Mouse (Mus musculus): ENCODE data around the gene Asb13.

DNA sequence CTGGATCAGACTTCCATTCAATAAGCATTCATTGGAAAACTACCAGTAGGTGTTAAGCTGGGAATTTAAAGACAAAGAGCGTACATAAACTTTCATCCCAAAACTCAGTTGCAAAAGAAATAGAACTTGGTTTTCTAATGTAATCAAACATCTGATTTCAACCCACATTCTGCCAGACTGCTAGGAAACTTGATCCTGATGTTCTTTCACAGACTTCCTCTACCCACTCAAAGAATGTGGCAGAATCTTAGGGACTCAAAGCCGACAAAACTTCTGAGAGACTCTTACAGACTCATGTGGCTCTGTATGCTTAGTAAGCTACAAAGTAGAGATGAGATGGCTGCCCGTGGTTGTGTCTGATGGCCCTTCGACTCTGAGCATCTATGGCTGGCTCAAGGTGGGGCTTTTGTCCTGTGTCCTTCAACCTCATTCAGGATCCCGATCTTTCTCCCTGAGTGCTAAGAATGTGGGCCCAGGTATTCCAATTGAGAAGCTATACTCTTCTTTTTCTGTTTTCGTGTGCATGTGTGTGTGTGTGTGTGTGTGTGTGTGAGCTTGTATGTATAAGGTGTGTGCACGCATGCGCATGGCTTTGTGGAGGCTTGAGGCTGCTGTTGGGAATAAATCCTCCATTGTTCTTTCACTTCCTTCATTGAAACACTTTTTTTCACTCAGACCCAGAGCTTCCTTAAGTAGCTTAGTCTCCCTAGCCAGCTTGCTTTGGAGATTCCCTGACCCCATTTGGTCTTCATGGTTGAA lies 63.3 kb downstream of the Asb13 start:
- TF ChIP-seq CTCF (IDR thresholded peaks at IDR 0.05; ENCODE audit: low read depth, low read length) (no peak), GATA1 (IDR thresholded peaks at IDR 0.05; ENCODE audit: borderline replicate concordance, low read length) (no peak)

Measured in G1E (cell line).